Mouse (Mus musculus) lung, postnatal 10 days (tissue): ENCODE measurements at regions not wholly inside any gene's neighbourhood (a gene's known extent, or its start where the extent isn't known, plus 50 kb on each side); places are given as distances from the start of the nearest gene placed in this dataset.
"Not testable (repeated sequence)": the region's sequence is repeated elsewhere in the genome, so short reads cannot be mapped to it uniquely, and the experiment has no call there.

Source experiments
- DNase-seq: peaks from one replicate; pipeline ENCODE4 v3.0.0; 2021

- DNase-seq: no peak
These were observed 300.4 kb upstream of the 3110018I06Rik start for GRCm38 (mm10) chr12:107188055-107188454.

- no peak for DNase-seq
These were observed 289.9 kb upstream of the 3110018I06Rik start for GRCm38 (mm10) chr12:107198389-107199018.

DNA sequence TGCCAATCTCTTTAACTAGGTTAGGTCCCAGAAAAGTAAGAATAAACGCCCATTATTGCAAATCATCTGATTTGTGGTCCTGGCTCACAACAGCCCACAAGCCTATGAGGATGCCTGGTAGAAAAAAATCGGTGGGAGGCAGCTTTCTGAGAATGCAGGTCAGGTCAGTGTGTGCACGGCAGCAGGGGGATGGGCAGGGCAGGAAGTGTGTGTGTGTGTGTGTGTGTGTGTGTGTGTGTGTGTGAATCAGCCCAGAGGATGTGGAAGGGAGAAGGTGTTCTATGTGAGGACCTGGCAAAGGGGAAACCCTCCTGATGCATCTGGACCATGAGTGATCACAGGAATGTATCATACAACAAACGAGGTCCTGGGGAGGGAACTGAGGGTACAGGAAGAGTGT, 287.5 kb upstream of the 3110018I06Rik start:
- no peak for DNase-seq

- not testable (repeated sequence) for DNase-seq
These were observed 279.6 kb upstream of the 3110018I06Rik start for GRCm38 (mm10) chr12:107208826-107209225.

DNA sequence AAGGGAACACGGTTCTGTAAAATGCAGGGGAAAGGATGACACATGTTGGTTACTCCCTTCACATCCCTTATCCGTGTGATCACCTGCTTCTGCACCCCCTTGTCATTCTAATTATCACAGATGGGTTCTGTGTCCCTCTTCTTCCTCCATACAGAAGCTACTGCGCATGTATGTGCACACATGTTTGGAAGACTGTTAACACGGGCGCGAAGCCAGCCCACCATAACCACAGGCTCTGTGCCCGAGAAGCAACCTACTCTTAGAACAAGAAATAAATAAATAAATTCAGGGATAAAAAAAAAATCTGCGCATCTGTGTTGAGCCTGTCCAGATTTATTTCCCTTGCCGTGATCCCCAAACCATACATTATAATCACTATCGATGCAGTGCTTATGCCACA, 275.6 kb upstream of the 3110018I06Rik start:
- no peak for DNase-seq

- DNase-seq: no peak
These were observed 272.3 kb upstream of the 3110018I06Rik start for GRCm38 (mm10) chr12:107216119-107216518.

DNA sequence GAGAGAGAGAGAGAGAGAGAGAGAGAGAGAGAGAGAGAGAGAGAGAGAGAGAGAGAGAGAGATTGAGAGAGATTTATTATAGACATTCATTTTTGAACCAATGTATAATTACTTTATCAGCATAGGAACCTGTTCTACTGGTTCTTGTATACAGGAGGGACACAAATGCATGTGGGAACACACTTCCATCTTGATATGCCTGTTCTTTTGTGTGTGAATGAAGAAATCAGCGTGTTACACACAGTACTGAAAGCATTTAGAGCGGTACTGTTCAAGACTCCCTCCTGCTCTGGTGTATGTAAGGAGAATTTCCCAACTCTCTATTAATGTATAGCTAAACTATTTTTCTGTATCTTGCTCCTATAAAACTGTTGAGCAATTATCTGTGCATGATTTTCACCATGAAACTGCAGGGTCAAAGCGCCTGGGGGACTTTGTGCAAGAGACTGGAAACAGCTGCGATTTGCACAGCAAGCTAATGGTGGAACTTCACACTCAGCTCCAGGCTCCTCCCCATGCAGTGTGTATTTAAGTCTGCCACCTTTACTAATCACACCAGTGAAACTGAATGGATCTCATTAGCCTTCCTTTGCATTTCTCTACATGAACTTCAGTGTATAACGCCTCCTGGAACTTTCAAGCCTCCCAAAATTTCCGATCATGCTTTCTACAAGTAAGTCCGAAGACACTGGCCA, 267.0 kb upstream of the 3110018I06Rik start:
- no peak for DNase-seq

GRCm38 (mm10) chr12:107222106-107222505, 266.3 kb upstream of the 3110018I06Rik start:
- DNase-seq: no peak

GRCm38 (mm10) chr12:107230097-107230496, 258.3 kb upstream of the 3110018I06Rik start:
- DNase-seq: no peak

- DNase-seq: no peak
These were observed 256.8 kb upstream of the 3110018I06Rik start for GRCm38 (mm10) chr12:107231629-107232028.

DNA sequence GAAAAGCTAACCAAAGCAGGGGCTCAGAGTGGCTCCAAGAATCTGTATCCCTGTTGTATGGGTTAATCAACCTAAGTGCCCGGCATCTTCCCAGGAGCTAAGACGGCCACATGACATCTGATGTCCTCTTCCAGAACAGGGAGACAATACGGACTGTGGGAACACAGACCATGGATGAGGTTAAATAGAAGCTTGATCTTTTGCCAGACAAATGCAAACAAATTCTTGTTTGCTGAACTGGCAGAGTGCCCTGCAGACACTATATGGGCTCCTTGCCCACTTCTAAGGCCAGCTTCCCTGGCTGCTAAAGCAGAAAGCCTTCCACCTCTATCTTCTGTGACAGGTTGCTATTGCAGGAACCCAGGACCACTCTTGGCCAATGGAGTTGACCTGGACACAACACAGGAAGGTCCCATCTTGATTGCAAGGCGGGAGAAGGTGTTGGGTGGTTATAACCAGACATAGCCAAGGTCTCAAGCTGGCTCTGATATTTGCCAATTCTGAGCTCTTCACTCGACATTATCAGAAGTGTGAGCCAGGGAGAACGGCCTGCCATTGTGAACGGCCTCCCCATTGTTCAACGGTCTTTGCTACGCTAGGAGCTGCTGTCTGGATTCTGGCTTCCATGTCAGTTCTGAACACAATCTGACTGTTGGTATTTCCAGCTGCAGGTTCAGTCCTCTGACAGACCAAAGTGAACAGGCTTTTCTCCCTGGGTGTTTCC, 237.5 kb upstream of the 3110018I06Rik start:
- no peak for DNase-seq

DNA sequence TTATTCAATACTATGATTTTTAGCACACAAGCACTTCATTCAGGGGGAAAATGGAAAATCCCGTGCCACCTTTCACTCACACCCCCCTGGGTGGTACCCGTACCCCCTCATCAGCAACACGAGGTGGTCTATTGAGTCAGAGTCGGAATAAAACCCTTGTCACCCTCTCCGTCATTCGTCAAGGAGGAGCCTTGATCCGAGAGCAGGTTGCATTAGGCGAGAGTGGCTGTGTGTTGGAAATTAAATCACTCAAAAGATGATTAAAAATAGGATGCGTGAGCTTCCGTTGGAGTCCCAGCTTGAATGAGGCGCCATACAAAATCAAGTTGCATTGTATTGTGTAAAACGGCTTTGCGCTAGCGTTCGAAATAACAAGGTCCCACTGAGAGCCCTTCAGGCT, 236.5 kb upstream of the 3110018I06Rik start:
- DNase-seq: no peak

- DNase-seq: no peak
These were observed 226.4 kb upstream of the 3110018I06Rik start for GRCm38 (mm10) chr12:107262076-107262475.

DNA sequence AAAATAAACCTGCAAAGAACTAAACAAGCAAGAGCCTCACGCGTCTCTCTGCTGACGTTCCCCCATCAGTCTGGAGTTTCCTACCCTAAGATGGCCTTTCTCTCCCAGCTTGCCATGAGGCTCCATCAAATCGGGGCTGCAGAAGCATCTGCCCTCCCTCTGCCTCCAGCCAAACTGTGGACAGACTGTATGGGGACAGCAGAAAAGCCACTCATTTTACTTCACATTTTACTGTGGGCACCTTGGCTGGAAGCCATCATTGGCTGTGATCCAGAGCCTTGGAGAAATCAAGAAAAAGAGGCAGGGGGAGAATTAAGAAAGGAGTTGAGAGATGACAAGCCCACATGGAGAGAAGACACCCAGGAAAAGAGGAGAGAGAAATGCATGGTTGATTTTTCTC, 225.9 kb upstream of the 3110018I06Rik start:
- DNase-seq: no peak

GRCm38 (mm10) chr12:107266696-107267095, 221.7 kb upstream of the 3110018I06Rik start:
- no peak for DNase-seq

- no peak for DNase-seq
These were observed 202.8 kb upstream of the 3110018I06Rik start for GRCm38 (mm10) chr12:107285622-107286021.

- no peak for DNase-seq
These were observed 197.1 kb upstream of the 3110018I06Rik start for GRCm38 (mm10) chr12:107291377-107291776.

DNA sequence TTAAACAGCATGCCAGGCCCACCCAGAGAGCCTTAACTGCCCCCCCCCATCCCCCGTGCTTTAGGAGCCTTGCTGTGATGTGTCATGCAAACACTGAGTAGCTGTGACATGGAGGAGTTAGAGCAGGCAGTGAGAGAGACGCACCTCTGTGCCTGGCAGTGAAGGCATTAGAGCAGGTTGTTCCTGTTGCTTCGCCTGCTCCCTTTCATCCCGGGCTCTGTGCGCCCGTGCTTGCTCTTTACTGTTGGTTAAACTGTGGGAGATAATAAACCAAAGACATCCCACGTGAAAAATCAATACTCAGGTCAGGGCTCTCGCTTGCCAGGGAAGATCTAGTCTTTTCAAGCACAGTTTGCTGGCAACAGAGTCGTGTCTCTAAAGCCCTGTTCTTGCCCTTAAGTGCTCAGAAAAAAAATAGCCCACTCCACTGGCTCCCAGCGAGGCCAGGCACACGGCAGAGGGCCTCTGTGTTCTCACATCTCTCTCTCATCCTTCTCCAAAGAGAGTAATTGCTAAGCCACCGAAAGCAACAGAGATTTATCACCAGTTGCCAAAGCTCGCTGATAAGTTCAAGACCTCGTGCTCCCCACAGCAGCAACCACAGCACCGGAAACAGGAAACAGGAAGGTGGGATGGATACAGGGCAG, 181.2 kb upstream of the 3110018I06Rik start:
- no peak for DNase-seq

- no peak for DNase-seq
These were observed 173.0 kb upstream of the 3110018I06Rik start for GRCm38 (mm10) chr12:107315446-107315845.

DNA sequence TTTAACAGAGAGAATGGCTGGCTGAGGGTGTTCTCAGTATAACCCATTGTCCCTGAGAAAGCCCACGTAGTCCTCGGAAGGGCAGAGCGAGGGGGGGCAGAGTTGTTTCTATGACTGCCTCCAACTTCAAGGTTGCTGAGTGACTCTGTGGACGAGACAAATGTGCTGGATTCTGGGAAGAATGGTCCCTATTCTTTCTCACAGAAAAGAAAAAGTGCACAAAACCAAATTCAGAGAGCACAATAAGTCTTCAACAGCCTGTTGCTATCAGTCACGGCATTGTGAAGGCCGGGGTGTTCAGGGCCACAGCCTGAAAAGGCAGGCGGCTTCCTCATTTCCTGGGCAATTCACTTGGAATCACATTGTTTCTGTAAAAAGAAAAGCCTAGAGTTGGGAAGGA, 165.6 kb upstream of the 3110018I06Rik start:
- DNase-seq: no peak

- no peak for DNase-seq
These were observed 162.3 kb upstream of the 3110018I06Rik start for GRCm38 (mm10) chr12:107326101-107326500.

DNA sequence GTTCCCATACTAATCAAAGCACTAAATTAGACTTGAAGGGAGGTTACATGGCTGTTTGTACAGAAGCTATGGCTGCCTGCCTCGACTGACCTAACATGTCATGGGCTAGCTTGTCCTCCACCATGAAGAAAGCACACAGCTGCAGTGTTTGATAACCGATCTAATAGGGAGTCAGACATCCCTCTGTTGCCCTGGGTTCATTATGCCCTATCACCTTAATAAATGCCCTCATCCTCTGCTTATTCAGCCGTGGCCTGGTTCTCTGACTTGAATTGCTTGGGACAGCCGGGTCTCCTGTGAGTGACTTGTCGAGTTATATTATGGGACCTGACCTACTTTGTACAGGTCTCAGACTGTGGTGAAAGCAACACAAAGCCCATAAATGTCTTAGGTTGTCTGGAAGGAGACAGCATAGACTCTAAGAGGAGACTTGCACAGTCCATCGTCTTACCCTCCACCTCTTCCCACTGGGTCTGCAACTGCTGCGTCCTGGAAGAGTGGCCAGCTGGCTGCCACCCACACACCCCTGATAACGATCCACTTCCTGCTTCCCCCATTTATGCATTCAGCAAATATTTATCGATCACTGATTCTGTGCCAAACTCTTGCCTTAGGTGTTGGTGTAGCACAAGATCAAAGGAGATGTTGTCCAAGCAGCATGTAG, 161.2 kb upstream of the 3110018I06Rik start:
- DNase-seq: no peak

GRCm38 (mm10) chr12:107328986-107329385, 159.4 kb upstream of the 3110018I06Rik start:
- DNase-seq: no peak
